Mouse (Mus musculus): ENCODE results near the gene Baz1b.

DNA sequence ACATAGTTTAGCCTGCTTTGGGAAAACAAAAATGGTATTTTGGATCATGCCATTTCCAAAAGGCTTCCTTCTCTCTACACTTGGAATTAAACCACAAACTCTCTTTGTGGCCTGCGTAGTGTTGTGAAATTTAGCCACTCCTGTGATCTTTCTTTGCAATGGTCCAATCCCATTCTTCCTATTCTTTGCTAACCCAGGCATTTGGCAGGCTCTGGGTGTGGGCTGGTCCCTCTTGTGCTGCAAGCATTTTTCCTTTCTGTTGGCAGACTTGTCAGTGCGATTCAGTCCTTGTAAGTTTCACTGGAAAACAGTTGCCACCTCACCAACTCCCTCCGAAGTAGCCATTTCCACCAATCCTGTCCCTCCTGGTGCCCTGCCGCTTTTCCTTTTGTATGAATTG lies 25.8 kb upstream of the Baz1b start:
- TF ChIP-seq POLR2A (IDR thresholded peaks at IDR 0.05; ENCODE audit: insufficient read depth, low read depth, low read length) (no peak), EP300 (IDR thresholded peaks at IDR 0.05; ENCODE audit: insufficient read depth, low read depth, low read length) (no peak)

All from heart, adult 2 months (tissue).